Mouse (Mus musculus): Measurements from ENCODE around the gene Gm5142.

DNA sequence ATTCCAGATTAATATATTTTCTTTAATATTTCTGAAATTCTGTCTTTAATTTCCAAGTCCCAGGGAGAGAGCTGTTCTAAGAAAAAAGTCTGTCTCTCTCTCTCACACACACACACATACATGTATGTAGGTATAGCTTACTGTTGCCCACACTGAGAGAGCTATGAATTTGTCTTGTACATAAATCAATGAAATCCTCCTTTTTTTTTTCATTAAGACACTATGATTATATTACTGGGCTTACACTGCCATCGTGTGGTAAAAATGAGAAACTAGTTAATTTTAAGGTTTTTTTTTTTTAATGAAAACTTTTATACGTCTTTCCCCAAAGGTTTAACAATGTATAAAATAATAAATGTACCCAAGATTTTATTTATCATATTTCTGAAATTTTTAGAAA is 64.3 kb downstream of the Gm5142 start:
- TF ChIP-seq CTCF (IDR thresholded peaks at IDR 0.05; ENCODE audit: extremely low read depth, insufficient read length, insufficient replicate concordance, low read depth, low read length) (no peak), POLR2A (IDR thresholded peaks at IDR 0.05; ENCODE audit: low read depth, low read length) (no peak)
